Mouse (Mus musculus): Measurements from ENCODE around the gene Hpca. TPM values are rescaled to one million over a fixed set of nuclear protein-coding genes. Genes with fewer than 3 reads are reported as not detected.

Hpca gene
- total RNA-seq (2023): not detected

GRCm38 (mm10) chr4:129121569-129122086, at the start of gene Hpca:
Hpca (minus strand) TSS chr4:129122036.

DNA sequence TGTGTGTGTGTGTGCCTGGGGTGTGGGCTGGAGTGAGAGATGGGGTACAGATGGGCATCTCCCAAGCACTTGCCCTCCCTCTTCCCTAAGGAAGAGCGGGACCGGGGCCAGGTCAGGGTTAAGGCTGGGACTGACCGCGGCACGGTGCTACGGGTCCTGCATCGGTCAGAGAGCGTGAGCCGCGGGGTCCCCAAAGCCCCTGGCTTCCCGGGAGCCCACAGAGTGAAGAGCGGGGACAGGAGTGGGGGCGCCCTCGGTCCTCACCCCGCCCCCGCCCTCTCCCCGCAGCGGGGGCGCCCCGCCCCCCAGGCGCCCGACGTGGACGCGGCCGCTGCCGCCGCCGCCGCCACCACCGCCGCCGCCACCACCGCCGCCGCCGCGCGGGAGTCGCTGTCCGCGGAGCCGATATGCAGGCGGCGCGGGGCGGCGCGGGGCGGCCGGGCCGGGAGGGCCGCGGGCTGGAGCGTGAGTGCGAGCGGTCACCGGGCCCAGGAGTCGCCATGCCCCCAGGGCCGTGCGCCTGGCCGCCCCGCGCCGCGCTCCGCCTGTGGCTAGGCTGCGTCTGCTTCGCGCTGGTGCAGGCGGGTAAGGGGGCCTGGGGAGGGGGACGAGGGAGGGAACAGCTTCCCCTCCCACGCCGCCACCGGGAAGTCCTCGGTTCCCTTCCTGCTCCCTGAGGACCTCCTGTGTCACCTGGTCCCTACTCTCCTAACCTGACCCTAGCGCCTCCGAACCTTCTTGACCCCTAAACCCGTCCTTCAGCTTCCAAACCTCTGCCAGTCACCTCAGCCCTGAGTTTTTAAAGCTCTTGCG, 14.9 kb upstream of the Hpca start, which contains the start of gene Fndc5:
Fndc5 (plus strand) TSS at position 421 of the 813 bp plus-strand sequence.

GRCm38 (mm10) chr4:129105356-129105755, 16.5 kb downstream of the Hpca start, which contains the start of gene Tmem54:
Tmem54 (plus strand) TSS chr4:129105548.

Other genes starting within 250 kb of the Hpca start
- gene Trim62, start 238.5 kb downstream of the Hpca start, total RNA-seq (2023): 1 to 10 TPM; 2.3 to 3.0 TPM
- gene Azin2, start 159.6 kb downstream of the Hpca start, total RNA-seq (2023): under 1 TPM in 1 of 2 experiments, not detected in 1; 0.61 TPM
- gene Ak2, start 130.1 kb downstream of the Hpca start, total RNA-seq (2023): 10 to 100 TPM; 79.6 to 80.1 TPM
- 100 to 1,000 TPM; 117 to 145 TPM for gene Rnf19b, start 63.8 kb downstream of the Hpca start, total RNA-seq (2023)
- not detected for gene Tmem54, start 16.5 kb downstream of the Hpca start, total RNA-seq (2023)
- gene Fndc5, start 15.0 kb upstream of the Hpca start, total RNA-seq (2023): not detected
- gene S100pbp, start 67.7 kb upstream of the Hpca start, total RNA-seq (2023): 10 to 100 TPM; 51.9 to 52.3 TPM
- 10 to 100 TPM; 47.4 to 56.5 TPM for gene Yars, start 67.7 kb upstream of the Hpca start, total RNA-seq (2023)
- gene C77080, start 139.4 kb upstream of the Hpca start, total RNA-seq (2023): under 1 TPM; 0.21 to 0.29 TPM
- not detected for gene Sync, start 165.6 kb upstream of the Hpca start, total RNA-seq (2023)
- gene Rbbp4, start 213.3 kb upstream of the Hpca start, total RNA-seq (2023): 100 to 1,000 TPM; 148 to 152 TPM
- 10 to 100 TPM; 41.3 to 51.8 TPM for gene Zbtb8os, start 213.7 kb upstream of the Hpca start, total RNA-seq (2023)